Mouse (Mus musculus) limb, embryonic 14.5 days (tissue): ENCODE data around the gene Cdk4. TPM values are rescaled to one million over a fixed set of nuclear protein-coding genes. Genes with fewer than 3 reads are reported as not detected.
"Not testable (repeated sequence)": the region's sequence is repeated elsewhere in the genome, so short reads cannot be mapped to it uniquely, and the experiment has no call there.

Source experiments
- ATAC-seq: fragments of 200-750 bp; cut with Nextera tagmentation; 2 replicates; pipeline ENCODE4 v1.8.0; 2017; ENCODE audit warnings: low read depth, moderate number of reproducible peaks, moderate TSS enrichment; ENCODE audit not compliant: low FRiP score
- DNase-seq: peaks from one replicate; pipeline ENCODE4 v3.0.0-alpha.2; 2015; ENCODE audit warnings: low spot score
- H3K27ac ChIP-seq: fragments of 300-500 bp; sonication (generic); replicated peaks from 2 replicates; pipeline ENCODE4 v1.5.1; 2014; ENCODE audit warnings: low read depth, mild to moderate bottlenecking, low read length, moderate library complexity, mixed read lengths
- H3K27me3 ChIP-seq: fragments of 300-500 bp; sonication (generic); 2 replicates; pipeline ENCODE4 v1.6.1; 2014; ENCODE audit warnings: low read length, mixed read lengths; ENCODE audit not compliant: control insufficient read depth, insufficient read depth
- H3K36me3 ChIP-seq: fragments of 300-500 bp; sonication (generic); 2 replicates; pipeline ENCODE4 v1.6.1; 2014; ENCODE audit warnings: mild to moderate bottlenecking, low read length, moderate library complexity, mixed read lengths; ENCODE audit not compliant: control insufficient read depth, insufficient read depth
- H3K4me1 ChIP-seq: fragments of 300-500 bp; sonication (generic); 2 replicates; pipeline ENCODE4 v1.6.1; 2014; ENCODE audit warnings: antibody characterized with exemption, low read length, mixed read lengths; ENCODE audit not compliant: control insufficient read depth, insufficient read depth
- H3K4me2 ChIP-seq: fragments of 300-500 bp; sonication (generic); replicated peaks from 2 replicates; pipeline ENCODE4 v1.6.1; 2014; ENCODE audit warnings: low read depth, mild to moderate bottlenecking, low read length, moderate library complexity; ENCODE audit not compliant: severe bottlenecking
- H3K4me3 ChIP-seq: fragments of 300-500 bp; sonication (generic); replicated peaks from 2 replicates; pipeline ENCODE4 v1.5.1; 2014; ENCODE audit warnings: low read length
- H3K9ac ChIP-seq: fragments of 300-500 bp; sonication (generic); 2 replicates; pipeline ENCODE4 v1.6.1; 2014; ENCODE audit warnings: mild to moderate bottlenecking, low read depth, low read length, moderate library complexity; ENCODE audit not compliant: severe bottlenecking
- H3K9me3 ChIP-seq: fragments of 300-500 bp; sonication (generic); 2 replicates; pipeline ENCODE4 v1.6.1; 2016; ENCODE audit warnings: low read length; ENCODE audit not compliant: control insufficient read depth
- POLR2A ChIP-seq: fragments of 200-500 bp; IDR thresholded peaks from 2 replicates; pipeline ENCODE4 v1.8.0; 2012; ENCODE audit warnings: inconsistent platforms, mild to moderate bottlenecking, moderate library complexity, borderline replicate concordance; ENCODE audit not compliant: insufficient read depth, insufficient read length; ENCODE audit errors: extremely low read depth
- WGBS: fragments of 180-500 bp; shearing (Covaris S2); extraction: QIAGEN DNeasy Blood & Tissue Kit; methylation state at CpG from one replicate; pipeline ENCODE4 v1.1.7; 2014; 5-methylcytosine and 5-hydroxymethylcytosine counted together
- polyA plus RNA-seq, 2 experiments: library from polyadenylated mRNA; depleted of rRNA in 1 of 2; stranded (reverse) in 1 of 2; unstranded in 1 of 2; fragments of >200 nt; fragmentation: Nextera tagmentation in 1 of 2; extraction: Ambion mirVana in 1 of 2; gene quantifications; 2 replicates each; pipeline versions ENCODE4 v1.2.1 to v1.2.3; 2012 to 2014

The Cdk4 gene
- polyA plus RNA-seq, 2 experiments = 1,227 to 1,659 TPM

- peak; percentile 79 for DNase-seq
- WGBS = 8% methylated on average over 30 of the region's 30 CpGs
Observed at GRCm38 (mm10) chr10:127069281-127070189, 6.2 kb downstream of the Cdk4 start.

GRCm38 (mm10) chr10:127070190-127071121 lies 7.1 kb downstream of the Cdk4 start, which contains the start of gene Tspan31:
Tspan31 (minus strand) TSS chr10:127070264.
- peak; percentile 92; the same call in 1 of the 2 replicates for TF ChIP-seq POLR2A
- H3K27ac ChIP-seq = peak within 1 kb of the TSS; percentile 88
- peak within 1 kb of the TSS; percentile 61 for H3K9ac ChIP-seq
- WGBS = 2% methylated on average over 36 of the region's 36 CpGs
- no peaks in the 10 kb centered on the region for H3K27me3 ChIP-seq
- DNase-seq = peak; percentile 99
- peaks cover 32% of the 10 kb centered on the region for H3K36me3 ChIP-seq
- H3K4me2 ChIP-seq = peak within 1 kb of the TSS; percentile 87
- ATAC-seq = peak; percentile 92
- H3K4me1 ChIP-seq = peaks cover 16% of the 10 kb centered on the region; the same call in 1 of the 2 replicates
- H3K9me3 ChIP-seq = no peaks in the 10 kb centered on the region
- peak within 1 kb of the TSS; percentile 65 for H3K4me3 ChIP-seq

More at GRCm38 (mm10) chr10:127069281-127070189, 6.2 kb downstream of the Cdk4 start:
- peak overlapping the region; percentile 61 for H3K9ac ChIP-seq
- H3K4me3 ChIP-seq = peak overlapping the region; percentile 65
- peak overlapping the region; percentile 87 for H3K4me2 ChIP-seq
- H3K4me1 ChIP-seq = peaks cover 20% of the 10 kb centered on the region; the same call in 1 of the 2 replicates
- no peak for TF ChIP-seq POLR2A
- peak overlapping the region; percentile 88 for H3K27ac ChIP-seq
- peak; percentile 73 for ATAC-seq
- no peaks in the 10 kb centered on the region for H3K27me3 ChIP-seq
- H3K9me3 ChIP-seq = no peaks in the 10 kb centered on the region
- peaks cover 42% of the 10 kb centered on the region for H3K36me3 ChIP-seq

GRCm38 (mm10) chr10:127071203-127071602 lies 7.9 kb downstream of the Cdk4 start:
- Histone ChIP-seq H3K27ac (no peak overlapping the region), H3K4me3 (peak overlapping the region; percentile 65), H3K27me3 (0 out of 2 replicates have a peak, but pooled peaks cover 3% of the 10 kb centered on the region), H3K4me1 (peaks cover 16% of the 10 kb centered on the region; the same call in 1 of the 2 replicates), H3K4me2 (peak overlapping the region; percentile 79), H3K9ac (peak overlapping the region; percentile 61), H3K9me3 (no peaks in the 10 kb centered on the region), H3K36me3 (peaks cover 25% of the 10 kb centered on the region)
- no peak for TF ChIP-seq POLR2A
- DNase-seq (no peak), ATAC-seq (no peak)
- WGBS = 76% methylated on average over 9 of the region's 9 CpGs

GRCm38 (mm10) chr10:127072270-127072669 lies 8.9 kb downstream of the Cdk4 start:
- peaks cover 14% of the 10 kb centered on the region for H3K36me3 ChIP-seq
- peaks cover 16% of the 10 kb centered on the region; the same call in 1 of the 2 replicates for H3K4me1 ChIP-seq
- not testable (repeated sequence) for H3K27ac ChIP-seq, DNase-seq, ATAC-seq, H3K9ac ChIP-seq, H3K4me2 ChIP-seq, H3K4me3 ChIP-seq, H3K9me3 ChIP-seq
- H3K27me3 ChIP-seq = peaks cover 13% of the 10 kb centered on the region; the same call in 1 of the 2 replicates
- 88% methylated on average over 4 of the region's 4 CpGs for WGBS

- DNase-seq, H3K9ac ChIP-seq, ATAC-seq, H3K9me3 ChIP-seq, H3K36me3 ChIP-seq, H3K4me3 ChIP-seq, H3K27ac ChIP-seq, H3K4me2 ChIP-seq: not testable (repeated sequence)
- Histone ChIP-seq H3K4me1 (peaks cover 16% of the 10 kb centered on the region; the same call in 1 of the 2 replicates), H3K27me3 (peaks cover 20% of the 10 kb centered on the region)
- 84% methylated on average over 2 of the region's 2 CpGs for WGBS
Observed at GRCm38 (mm10) chr10:127072969-127073368, 9.6 kb downstream of the Cdk4 start.
